Mouse (Mus musculus) mouse embryonic stem cell (cell line): ENCODE data around the gene Mindy1.

ENCODE experiments used
- in situ Hi-C, 2 experiments: fragments of 300-500 bp; cut with MboI; formaldehyde crosslinking; loops; 1 replicate in 1 of 2; 3 replicates in 1 of 2; pipeline ENCODE4 v1.14.3; 2019 to 2020; ENCODE audit warnings: low sequenced_read_pairs in 2 of 2, low pct_unique_long_range_greater_than_20kb in 1 of 2, mixed read lengths in 1 of 2; ENCODE audit not compliant: unreplicated experiment in 1 of 2

Gene Mindy1

DNA sequence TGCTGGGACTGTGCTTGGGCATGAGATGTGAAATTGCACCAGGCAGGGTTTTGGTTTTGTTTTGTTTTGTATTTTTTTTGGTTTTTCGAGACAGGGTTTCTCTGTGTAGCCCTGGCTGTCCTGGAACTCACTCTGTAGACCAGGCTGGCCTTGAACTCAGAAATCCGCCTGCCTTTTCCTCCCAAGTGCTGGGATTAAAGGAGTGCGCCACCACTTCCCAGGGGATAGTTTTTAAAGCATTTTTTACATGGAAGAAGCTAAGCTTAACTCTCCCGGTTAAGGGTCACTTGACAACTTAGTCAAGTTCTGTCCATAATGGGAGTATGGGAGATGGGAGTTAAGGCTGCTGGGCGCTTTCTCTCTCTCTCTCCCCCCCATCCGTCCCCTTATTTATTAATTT, 32.9 kb downstream of the Mindy1 start:
- in situ Hi-C loops: no loop called here

DNA sequence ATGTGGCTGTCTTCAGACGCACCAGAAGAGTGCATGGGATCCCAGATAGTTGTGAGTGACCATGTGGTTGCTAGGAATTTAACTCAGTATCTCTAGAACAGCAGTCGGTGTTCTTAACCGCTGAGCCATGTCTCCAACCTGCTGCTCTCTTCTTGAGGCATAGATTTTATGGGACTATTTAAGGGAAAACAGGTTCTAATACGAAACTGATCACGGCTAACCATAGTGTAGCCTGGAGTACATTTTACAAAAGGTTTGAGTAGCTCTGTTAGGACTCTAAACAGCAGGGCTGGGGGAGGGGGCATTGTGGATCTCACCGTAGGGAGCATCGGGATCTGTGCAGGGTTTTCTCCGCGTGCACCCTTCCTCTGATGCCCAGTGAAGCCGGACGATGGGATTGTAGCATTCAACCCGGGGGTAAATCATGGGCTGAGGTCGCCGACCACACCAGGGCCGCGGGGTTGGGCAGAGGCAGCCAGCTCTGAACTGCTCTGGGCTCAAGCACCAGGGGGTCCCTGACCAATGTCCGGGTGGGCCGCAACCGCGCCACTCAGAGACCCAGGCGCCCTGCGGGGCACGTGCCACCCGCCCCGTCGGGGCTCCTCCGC, 33.4 kb downstream of the Mindy1 start, which contains the start of gene Cers2:
Gene Cers2, plus strand, starts transcription at position 306 of the 608 bp plus-strand sequence.
- in situ Hi-C loops: no loop called here

DNA sequence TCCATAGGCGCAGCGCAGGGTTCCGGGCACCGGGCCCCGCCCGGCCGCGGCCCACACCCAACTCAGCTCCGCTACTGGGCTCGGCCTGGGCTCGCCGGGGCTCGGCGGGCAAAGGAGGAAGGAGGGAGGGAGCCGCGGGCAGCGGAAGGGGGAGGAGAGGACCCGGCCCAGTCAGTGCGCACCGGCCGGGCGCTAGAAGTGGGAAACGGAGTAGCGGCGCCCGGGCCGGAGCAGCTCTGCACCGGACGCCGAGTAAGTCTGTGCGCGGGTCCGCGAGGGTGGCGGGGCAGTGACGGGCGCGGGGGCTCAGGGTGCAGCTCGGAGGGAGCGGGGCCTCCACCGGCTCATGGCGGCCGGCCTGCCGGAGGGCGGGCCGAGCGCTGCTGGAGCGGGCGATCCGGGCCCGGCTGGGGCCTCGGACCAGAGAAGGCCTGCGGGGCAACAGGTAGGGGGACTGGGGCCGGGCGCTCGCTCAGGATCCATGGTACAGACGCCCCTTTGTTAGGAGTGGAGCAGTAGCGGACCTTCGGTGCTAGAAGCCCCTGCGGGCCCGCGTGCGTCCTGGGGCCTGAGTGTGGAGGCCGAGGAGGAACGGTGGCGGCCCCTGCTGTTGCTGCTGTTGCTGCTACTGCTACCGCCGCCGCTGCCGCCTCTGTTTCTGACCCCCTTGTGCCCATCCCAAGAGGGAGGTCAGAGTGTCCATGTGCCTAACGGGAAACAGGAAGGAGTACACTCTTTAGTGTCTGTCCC, 34.1 kb downstream of the Mindy1 start:
- in situ Hi-C loops: no loop called here

DNA sequence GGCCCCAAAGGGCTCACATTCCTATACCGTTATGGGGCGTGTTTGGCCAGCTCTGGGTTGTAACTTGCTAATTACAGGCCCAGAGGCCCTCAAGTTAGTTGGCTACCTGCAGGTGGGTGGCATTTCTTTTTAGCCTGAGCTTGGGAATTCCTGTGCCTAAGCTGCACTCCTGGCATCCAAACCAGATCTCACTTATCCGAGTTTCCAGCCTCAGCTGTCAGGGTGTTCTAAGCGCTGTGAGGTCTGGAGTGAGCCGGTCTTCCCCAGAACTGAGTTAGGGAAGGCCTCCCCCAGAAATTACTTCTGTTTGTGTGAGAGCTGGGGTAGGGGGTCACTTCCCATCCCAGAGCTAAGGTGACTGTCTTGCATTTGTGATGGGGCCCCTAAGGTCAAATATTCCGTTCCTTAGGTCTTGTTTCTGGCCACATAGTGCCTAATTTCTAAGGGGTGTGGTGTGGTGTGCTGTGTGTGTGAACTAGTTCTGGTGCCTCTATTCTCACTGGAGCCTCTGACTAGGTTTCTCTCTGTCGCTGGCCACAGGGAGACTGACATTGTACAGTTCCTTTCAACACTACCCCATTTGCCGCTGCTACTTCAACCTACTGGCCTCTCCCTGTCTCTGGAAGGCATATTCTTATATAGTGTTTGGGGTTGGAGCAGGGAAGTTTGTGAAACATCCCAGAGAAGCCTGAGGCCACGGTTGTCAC, 34.9 kb downstream of the Mindy1 start:
- in situ Hi-C loops: no loop called here

DNA sequence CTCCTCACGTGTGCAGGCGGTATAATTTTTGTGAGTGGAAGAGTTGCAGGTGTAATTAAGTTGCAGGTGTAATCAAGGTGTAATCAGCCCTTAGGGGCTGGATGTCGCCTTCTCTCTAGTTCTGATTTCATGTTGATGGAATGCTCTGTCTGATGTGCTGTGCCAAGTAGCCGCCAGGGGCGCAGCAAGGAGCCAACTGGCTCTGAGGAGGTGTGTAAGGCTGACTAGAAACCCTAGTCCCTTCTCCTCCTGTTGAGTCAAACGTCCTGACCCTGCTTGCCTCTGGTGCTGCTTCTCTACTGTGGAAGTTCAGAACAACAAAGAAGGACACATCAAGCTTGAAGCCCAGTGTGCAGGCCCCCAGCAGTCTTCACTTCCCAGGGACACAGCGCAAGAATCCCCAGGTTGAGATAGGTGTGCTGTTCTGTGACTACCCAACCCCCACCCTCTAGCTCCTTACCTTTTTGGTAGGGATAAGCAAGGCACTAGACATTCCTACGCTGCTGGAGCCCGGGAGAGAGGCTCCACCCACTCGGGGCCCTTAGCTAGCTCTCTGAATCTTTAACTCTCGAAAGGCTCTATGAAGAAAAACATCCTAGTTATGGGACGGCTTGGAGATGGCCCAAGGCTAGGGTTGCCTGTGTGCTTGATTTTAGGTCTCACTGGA, 36.4 kb downstream of the Mindy1 start:
- in situ Hi-C loops: no loop called here

DNA sequence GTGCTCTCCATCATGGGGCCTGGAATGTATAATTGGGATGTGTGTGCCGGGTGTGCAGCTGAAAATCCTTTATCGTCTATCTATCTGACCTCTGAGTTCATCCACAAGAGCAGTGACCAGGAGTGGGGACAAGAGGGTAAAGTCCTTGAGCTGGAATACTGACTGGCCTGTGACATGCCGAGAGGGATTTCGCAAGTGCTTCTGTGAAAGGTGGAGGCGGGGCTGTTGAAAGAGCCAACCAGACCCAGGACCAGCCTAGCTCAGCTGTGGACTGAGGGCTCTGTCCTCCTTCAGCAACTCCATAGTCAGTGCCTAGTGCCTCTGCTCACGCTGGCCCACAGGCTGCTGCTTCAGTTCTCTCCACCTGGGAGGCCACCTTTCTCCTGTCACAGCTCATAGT, 37.4 kb downstream of the Mindy1 start:
- in situ Hi-C loops: no loop called here

DNA sequence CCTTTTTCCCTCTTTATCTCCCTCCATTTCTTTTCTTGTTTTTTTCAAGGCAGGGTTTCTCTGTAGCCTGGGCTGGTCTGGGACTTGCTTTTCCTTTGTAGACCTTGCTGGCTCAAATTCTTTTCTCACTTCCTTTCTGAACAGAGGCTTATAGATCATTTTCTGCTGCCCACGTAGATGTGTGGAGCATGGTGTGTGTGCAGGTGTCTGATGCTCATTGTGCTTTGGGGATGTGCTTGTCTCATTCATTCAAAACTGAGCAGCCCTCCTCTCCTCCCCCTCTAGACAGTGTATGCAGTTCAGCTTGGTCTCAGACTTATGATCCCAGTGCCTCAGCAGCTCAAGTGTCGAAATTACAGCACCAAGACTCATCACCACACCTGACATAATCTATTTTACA, 38.0 kb downstream of the Mindy1 start:
- in situ Hi-C loops: no loop called here

DNA sequence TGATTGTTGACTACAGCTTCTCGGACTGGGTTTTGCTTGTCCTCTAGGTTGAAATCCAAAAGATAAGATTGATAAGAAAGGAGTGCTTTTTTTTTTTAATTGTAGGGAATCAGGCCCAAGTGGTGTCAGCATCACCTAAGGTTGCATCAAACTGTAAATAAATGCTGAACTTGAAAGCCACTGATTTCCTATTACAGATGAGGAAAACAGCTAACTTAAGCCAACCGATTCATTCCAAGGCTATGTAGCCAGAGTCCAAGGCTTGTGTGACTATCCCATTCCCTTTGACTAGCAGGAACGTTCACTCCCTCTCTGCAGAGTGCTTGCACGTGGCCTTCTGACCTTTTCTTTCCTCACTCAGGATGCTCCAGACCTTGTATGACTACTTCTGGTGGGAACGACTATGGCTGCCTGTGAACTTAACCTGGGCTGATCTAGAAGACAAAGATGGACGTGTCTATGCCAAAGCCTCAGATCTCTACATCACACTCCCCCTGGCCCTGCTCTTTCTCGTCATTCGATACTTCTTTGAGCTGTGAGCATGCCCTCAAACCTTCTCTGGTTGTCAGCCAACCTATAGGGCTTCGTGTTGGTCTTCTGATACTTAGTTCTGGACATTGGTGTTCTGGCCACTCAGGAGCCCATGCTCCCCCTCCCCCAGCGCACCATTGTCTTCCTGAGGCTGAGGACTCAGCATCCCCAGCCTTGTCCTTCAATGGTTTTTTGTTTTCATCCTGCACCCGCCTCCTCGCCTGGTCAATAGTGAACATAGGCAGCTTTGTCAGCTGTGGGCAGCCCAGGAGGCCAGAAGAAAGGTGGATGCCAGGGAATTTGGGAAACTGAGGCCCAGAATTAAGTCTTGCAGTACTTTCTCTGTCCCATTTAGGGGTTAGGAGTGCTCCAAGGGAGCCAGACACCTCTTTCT, 38.8 kb downstream of the Mindy1 start:
- in situ Hi-C loops: no loop called here

DNA sequence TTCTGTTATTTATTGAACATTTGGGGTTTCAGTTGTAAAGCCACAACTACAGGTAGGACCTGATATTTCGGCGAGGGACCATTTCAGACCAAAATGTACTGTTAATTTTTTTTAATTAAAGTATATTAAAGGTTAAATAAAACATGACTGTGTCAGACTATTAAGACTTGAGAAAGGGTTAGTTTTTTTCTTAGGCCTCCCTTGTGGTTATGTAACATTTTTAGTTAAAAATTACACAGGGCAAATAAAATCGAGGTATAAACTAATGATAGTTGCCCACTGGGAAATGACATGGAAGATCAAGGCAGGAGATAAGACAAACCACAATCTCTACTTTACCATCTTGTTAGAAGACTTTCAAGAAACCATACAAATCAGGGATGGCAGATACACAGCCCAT, 42.3 kb downstream of the Mindy1 start:
- in situ Hi-C loops: no loop called here

DNA sequence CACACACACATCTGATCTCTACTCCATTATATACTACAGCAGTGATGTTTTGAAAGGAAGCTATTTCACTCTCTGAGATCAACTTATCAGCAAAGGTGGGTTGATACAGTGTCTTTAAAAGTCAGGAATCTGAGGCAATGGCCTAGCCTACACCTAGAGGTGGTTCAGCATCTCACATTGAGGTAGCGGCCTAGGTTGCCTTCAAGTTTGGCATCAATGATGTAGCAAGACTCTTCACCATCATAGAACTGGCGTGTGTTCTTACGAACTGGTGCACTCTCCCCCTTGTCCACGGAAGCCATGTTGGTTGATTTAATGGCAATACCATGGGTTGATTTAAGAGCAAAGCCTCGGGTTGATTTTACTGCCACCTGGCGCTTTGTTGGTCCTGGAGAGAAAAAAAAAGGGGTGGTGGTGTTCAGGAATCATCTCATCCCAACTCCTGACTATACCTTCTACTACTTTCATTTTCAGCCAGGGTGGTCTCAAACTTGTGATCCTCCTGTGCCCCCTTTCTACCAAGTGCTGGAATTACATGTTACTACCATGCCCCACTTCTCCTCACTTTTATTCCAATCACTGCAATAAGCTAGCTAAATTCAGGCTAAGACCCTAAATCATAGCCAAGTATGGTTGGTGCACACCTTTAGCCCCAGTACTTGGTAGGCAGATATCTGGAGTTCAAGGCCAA, 43.5 kb downstream of the Mindy1 start:
- in situ Hi-C loops: loop anchor here in 1 of 2 experiments (25.0 kb wide), 1 partner anchor 513 kb away; no protein-coding TSS in a partner anchor

DNA sequence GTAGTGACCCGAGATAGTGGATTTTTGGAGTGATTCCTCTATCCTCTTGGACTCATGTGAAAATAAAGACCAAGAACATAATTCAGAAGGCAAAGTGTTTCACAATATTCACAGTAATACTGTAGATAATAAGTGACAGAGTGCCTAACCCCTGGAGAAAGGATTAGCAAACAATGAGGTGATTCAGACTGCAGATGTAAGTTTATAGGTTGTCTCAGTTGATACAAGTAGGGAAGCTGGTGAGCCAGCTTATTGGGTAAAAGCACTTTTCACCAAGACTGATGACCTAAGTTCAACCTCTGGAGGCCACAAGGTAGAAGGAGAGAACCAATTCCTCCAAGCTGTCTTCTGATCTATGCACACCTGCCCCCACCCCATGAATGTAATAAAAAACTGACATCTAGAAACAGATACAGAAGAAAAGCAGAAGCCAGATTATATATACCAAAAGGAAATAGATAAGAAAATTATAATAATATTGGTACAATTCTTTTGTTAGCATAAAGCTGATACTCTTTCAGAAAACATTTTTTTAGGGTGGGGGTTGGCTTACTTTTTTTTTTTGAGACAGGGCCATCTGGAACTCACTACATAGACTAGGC, 47.8 kb downstream of the Mindy1 start:
- in situ Hi-C loops: loop anchor here in 1 of 2 experiments (25.0 kb wide), 1 partner anchor 508 kb away; no protein-coding TSS in a partner anchor

DNA sequence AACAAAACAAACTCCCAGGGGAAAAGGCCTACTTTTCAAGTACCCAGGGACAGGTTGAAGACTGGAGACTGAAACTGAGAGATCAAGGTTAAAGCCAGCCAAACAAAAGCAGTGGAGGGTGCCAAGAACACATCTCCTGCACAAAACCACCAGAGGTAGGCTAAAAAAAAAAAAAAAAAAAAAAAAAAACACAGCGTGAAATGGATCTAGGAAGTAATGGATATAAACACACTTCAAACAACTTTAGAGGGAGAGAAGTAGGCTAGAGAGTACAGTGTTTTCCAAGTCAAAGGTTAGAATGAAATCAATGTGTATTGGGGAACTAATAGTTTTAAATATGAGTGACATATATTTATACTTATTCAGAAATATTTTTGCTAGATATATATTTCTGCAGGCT, 50.4 kb downstream of the Mindy1 start:
- in situ Hi-C loops: loop anchor here in 1 of 2 experiments (25.0 kb wide), 1 partner anchor 506 kb away; no protein-coding TSS in a partner anchor

DNA sequence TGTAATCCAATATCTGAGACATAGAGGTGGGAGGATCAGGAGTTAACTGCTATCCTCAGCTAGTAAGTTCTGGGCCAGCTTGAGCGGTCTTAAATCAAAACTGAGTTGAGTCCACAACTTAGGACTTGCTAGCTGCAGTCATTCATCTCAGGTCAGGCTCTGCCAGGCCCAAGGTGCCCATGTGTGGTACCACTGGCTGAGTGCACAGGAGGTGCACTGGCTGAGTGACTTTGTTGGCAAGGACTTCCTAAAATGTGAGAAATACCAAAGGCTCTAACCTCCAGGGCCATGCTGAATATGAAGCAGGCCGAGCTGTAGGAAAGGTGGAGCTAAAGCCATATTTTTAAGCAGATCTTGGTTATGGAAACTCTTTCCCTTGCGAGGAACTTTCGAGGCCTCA, 56.2 kb downstream of the Mindy1 start:
- in situ Hi-C loops: loop anchor here in 1 of 2 experiments (25.0 kb wide), 1 partner anchor 500 kb away; no protein-coding TSS in a partner anchor

DNA sequence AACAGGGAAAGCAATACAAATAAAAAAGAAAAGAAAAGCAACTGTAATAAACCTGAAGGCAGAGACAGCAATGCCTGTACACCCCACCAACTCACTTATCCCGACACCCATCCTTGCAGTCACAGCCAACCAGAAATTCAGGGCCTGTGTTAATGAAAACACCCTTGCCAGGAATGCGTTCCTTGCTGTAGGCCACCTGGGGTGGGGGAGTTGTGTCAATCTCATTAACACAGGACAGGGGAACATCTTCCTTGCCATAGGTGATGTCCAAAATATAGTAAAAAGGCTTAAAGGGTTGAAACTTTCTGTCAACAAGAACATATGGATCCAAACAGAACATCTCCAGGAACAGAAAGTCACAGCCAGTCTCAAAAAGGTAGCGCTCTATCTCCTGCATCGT, 57.1 kb downstream of the Mindy1 start:
- in situ Hi-C loops: loop anchor here in 1 of 2 experiments (25.0 kb wide), 1 partner anchor 499 kb away; no protein-coding TSS in a partner anchor

DNA sequence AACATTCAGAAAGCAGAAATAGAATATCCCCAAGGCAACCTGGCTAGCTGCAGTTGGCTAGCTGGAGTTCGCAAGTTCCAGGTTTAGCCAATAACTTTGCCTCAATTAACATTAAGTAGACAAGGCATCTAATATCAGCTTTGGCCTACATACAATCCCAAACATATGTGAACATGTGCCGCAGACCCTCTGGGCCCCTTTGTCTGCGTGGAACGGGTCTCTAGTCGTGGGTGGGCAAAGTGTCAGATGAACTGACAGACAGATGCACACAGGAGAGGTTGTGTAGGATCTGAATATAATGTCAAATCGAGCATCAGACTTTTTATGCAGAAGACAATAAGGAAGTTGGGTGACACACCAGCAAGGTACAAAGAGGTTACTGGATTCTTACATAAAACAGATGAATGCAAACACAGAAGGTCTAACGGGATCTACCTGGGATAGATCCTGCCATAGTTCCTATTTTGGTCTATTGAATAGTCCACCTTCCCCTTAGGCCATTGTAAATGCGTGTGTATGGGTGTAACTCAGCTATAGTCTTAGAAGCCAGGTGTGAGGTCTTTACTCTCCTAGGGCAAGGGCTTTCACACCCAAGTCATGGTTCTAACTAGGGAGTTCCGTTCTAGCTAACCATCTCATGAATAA, 62.3 kb downstream of the Mindy1 start:
- in situ Hi-C loops: loop anchor here in 1 of 2 experiments (25.0 kb wide), 1 partner anchor 494 kb away; no protein-coding TSS in a partner anchor
